Comparison of ENCODE assay signal across 24 mouse cellular contexts in genomic region chrX:162348341-162348740, GRCm38 (mm10).
DNase-seq lines count a peak whose midpoint lies in the region; ATAC-seq and TF ChIP-seq lines count a peak whose summit lies in the region.
"Had no signal": no experiment of that assay in that cellular context is flagged by ENCODE, and none has a peak within 500 bp of the region (broad histone marks: within the 10 kb centered on the region; RNA-seq: fewer than 3 reads in every experiment).

No protein-coding gene starts in this region.

- TF ChIP-seq POLR2A in kidney, adult 2 months (IDR thresholded peaks at IDR 0.05; ENCODE audit: low read depth, low read length) = no peak

- no peaks in the 10 kb centered on the region for H3K9me3 ChIP-seq in embryonic facial prominence, embryonic 14.5 days (ENCODE audit: control insufficient read depth, low read length)
- H3K9me3 ChIP-seq: heart, embryonic 13.5 days; kidney, embryonic 15.5 days; limb, embryonic 15.5 days; liver, embryonic 15.5 days; midbrain, embryonic 13.5 days had no signal

- no peaks in the 10 kb centered on the region; the same call in 1 of the 2 replicates for H3K4me1 ChIP-seq in kidney, adult 2 months (ENCODE audit: control insufficient read depth, insufficient read depth, low read length)
- no peaks in the 10 kb centered on the region for H3K4me1 ChIP-seq in embryonic facial prominence, embryonic 14.5 days (ENCODE audit: control insufficient read depth, insufficient read depth, low read length)
- H3K4me1 ChIP-seq: kidney, embryonic 15.5 days; limb, embryonic 15.5 days; liver, embryonic 15.5 days; midbrain, embryonic 13.5 days had no signal

- no peaks in the 10 kb centered on the region for H3K27me3 ChIP-seq in kidney, adult 2 months (replicated peaks; ENCODE audit: control insufficient read depth, insufficient read depth, low read length)
- H3K27me3 ChIP-seq in embryonic facial prominence, embryonic 14.5 days (replicated peaks; ENCODE audit: control insufficient read depth, insufficient read depth, low read length) = no peaks in the 10 kb centered on the region; the same call in 1 of the 2 replicates
- H3K27me3 ChIP-seq: heart, embryonic 13.5 days had no signal

- no peak for TF ChIP-seq CTCF in kidney, adult 2 months (conservative IDR thresholded peaks at IDR 0.05; ENCODE audit: insufficient read depth, insufficient read length, low read depth, low read length)

- no peak overlapping the region for H3K4me3 ChIP-seq in kidney, adult 2 months (ENCODE audit: insufficient read depth, low read depth, low read length)
- no peak overlapping the region for H3K4me3 ChIP-seq in embryonic facial prominence, embryonic 14.5 days (ENCODE audit: low read depth, low read length)
- H3K4me3 ChIP-seq: heart, embryonic 13.5 days; kidney, embryonic 15.5 days; limb, embryonic 15.5 days; liver, embryonic 15.5 days; midbrain, embryonic 13.5 days had no signal

- ATAC-seq in embryonic facial prominence, embryonic 14.5 days (ENCODE audit: low read depth) = peak; percentile 51; the same call in 1 of the 2 replicates
- ATAC-seq: hindbrain, postnatal 0 days; intestine, embryonic 16.5 days; midbrain, embryonic 13.5 days had no signal

- DNase-seq in kidney, adult 2 months = no peak
- DNase-seq in kidney, adult 8-10 months = no peak
- DNase-seq in brain, adult 2 months (ENCODE audit: low read depth, low spot score) = peak; percentile 3
- peak; percentile 63 for DNase-seq in embryonic facial prominence, embryonic 14.5 days (ENCODE audit: low spot score)
- peak; percentile 46 for DNase-seq in mesoderm, embryonic 11.5 days (ENCODE audit: low read depth, low spot score)
- no peak for DNase-seq in c-Kit-positive CD71-positive TER-119-positive erythroid progenitor cells, embryonic 14.5 days (ENCODE audit: low spot score)
- no peak for DNase-seq in cerebellum, adult 11-12 months
- DNase-seq: adrenal gland, adult 2 months; cerebellum, adult 8-10 months; cerebellum, postnatal 36 days; gastrocnemius, postnatal 14 days; heart, adult 18-20 months; heart, postnatal 14 days; layer of hippocampus, postnatal 36 days; lung, postnatal 14 days; thymus, adult 18-20 months; thymus, postnatal 4 days had no signal

- no peaks in the 10 kb centered on the region for H3K36me3 ChIP-seq in kidney, adult 2 months (ENCODE audit: control insufficient read depth, insufficient read depth, low read length)
- no peaks in the 10 kb centered on the region for H3K36me3 ChIP-seq in embryonic facial prominence, embryonic 14.5 days (ENCODE audit: control insufficient read depth, insufficient read depth, low read length)
- H3K36me3 ChIP-seq: heart, embryonic 13.5 days; kidney, embryonic 15.5 days; limb, embryonic 15.5 days; liver, embryonic 15.5 days; midbrain, embryonic 13.5 days had no signal

- no peak overlapping the region for H3K9ac ChIP-seq in embryonic facial prominence, embryonic 14.5 days (ENCODE audit: low read depth, low read length)
- H3K9ac ChIP-seq: heart, embryonic 13.5 days; kidney, embryonic 15.5 days; limb, embryonic 15.5 days; liver, embryonic 15.5 days; midbrain, embryonic 13.5 days had no signal

- WGBS in kidney, adult 2 months = 29% methylated on average over 4 of the region's 4 CpGs
- WGBS in embryonic facial prominence, embryonic 14.5 days = 28% methylated on average over 4 of the region's 4 CpGs

- H3K27ac ChIP-seq in kidney, adult 2 months (ENCODE audit: insufficient read depth, low read depth, low read length) = peak overlapping the region; percentile 52; the same call in 1 of the 2 replicates
- H3K27ac ChIP-seq in embryonic facial prominence, embryonic 14.5 days (replicated peaks; ENCODE audit: low read depth, low read length) = no peak overlapping the region
- H3K27ac ChIP-seq: heart, embryonic 13.5 days; hindbrain, postnatal 0 days; kidney, embryonic 15.5 days; limb, embryonic 15.5 days; liver, embryonic 15.5 days; midbrain, embryonic 13.5 days had no signal

- no peak overlapping the region for H3K4me2 ChIP-seq in embryonic facial prominence, embryonic 14.5 days (ENCODE audit: low read depth, low read length)
- H3K4me2 ChIP-seq: heart, embryonic 13.5 days; kidney, embryonic 15.5 days; limb, embryonic 15.5 days; liver, embryonic 15.5 days; midbrain, embryonic 13.5 days had no signal

Comparison
In these comparisons a context has a peak if more than half of its experiments do, and no peak if none do; other contexts are left out.
1. DNase-seq: peak in brain, adult 2 months (single experiment), embryonic facial prominence, embryonic 14.5 days (single experiment) and mesoderm, embryonic 11.5 days (single experiment); none in kidney, adult 2 months (single experiment), kidney, adult 8-10 months (0 of 2), c-Kit-positive CD71-positive TER-119-positive erythroid progenitor cells, embryonic 14.5 days (single experiment) and cerebellum, adult 11-12 months (single experiment).